Mouse (Mus musculus) midbrain, embryonic 14.5 days (tissue): Measurements from ENCODE around the gene Strc. TPM values are rescaled to one million over a fixed set of nuclear protein-coding genes. Genes with fewer than 3 reads are reported as not detected.

Source experiments
- ATAC-seq: fragments of 200-750 bp; cut with Nextera tagmentation; 2 replicates; pipeline ENCODE4 v1.8.0; 2017; ENCODE audit warnings: moderate number of reproducible peaks, moderate library complexity; ENCODE audit not compliant: low FRiP score, low TSS enrichment
- DNase-seq: peaks from one replicate; pipeline ENCODE4 v3.0.0-alpha.2; 2015
- H3K27ac ChIP-seq: fragments of 300-500 bp; sonication (generic); replicated peaks from 2 replicates; pipeline ENCODE4 v1.5.1; 2014; ENCODE audit warnings: mild to moderate bottlenecking, low read depth, low read length, moderate library complexity
- H3K27me3 ChIP-seq: fragments of 300-500 bp; sonication (generic); 2 replicates; pipeline ENCODE4 v1.6.1; 2014; ENCODE audit warnings: low read length, control low read depth, mixed read lengths; ENCODE audit not compliant: control insufficient read depth, insufficient read depth
- H3K36me3 ChIP-seq: fragments of 300-500 bp; sonication (generic); 2 replicates; pipeline ENCODE4 v1.6.1; 2014; ENCODE audit warnings: low read length, control low read depth; ENCODE audit not compliant: control insufficient read depth, insufficient read depth
- H3K4me1 ChIP-seq: fragments of 300-500 bp; sonication (generic); 2 replicates; pipeline ENCODE4 v1.6.1; 2014; ENCODE audit warnings: mild to moderate bottlenecking, antibody characterized with exemption, low read length, control low read depth; ENCODE audit not compliant: control insufficient read depth, insufficient read depth
- H3K4me2 ChIP-seq: fragments of 300-500 bp; sonication (generic); 2 replicates; pipeline ENCODE4 v1.6.1; 2014; ENCODE audit warnings: mild to moderate bottlenecking, low read length, moderate library complexity
- H3K4me3 ChIP-seq: fragments of 300-500 bp; sonication (generic); replicated peaks from 2 replicates; pipeline ENCODE4 v1.5.1; 2014; ENCODE audit warnings: low read depth, low read length
- H3K9ac ChIP-seq: fragments of 300-500 bp; sonication (generic); replicated peaks from 2 replicates; pipeline ENCODE4 v1.6.1; 2014; ENCODE audit warnings: mild to moderate bottlenecking, low read length, moderate library complexity
- H3K9me3 ChIP-seq: fragments of 300-500 bp; sonication (generic); 2 replicates; pipeline ENCODE4 v1.6.1; 2016; ENCODE audit warnings: low read length, control low read depth, mixed read lengths; ENCODE audit not compliant: control insufficient read depth
- WGBS: fragments of 180-500 bp; shearing (Covaris S2); extraction: QIAGEN DNeasy Blood & Tissue Kit; methylation state at CpG from one replicate; pipeline ENCODE4 v1.1.7; 2014; 5-methylcytosine and 5-hydroxymethylcytosine counted together
- polyA plus RNA-seq: library from polyadenylated mRNA; unstranded; fragments of >200 nt; fragmentation: Nextera tagmentation; extraction: Ambion mirVana; gene quantifications from 2 replicates; pipeline ENCODE4 v1.2.1, GENCODE M21; 2014

Strc gene
- polyA plus RNA-seq, 1 experiment from 2014 or later, result not detected

GRCm38 (mm10) chr2:121413387-121414042, 26.5 kb upstream of the Strc start, which contains the start of the genes Pdia3 and Catsper2:
Gene Pdia3, plus strand, starts transcription at chr2:121413775.
Gene Catsper2, minus strand, starts transcription at chr2:121413792.
- DNase-seq (peak; percentile 98), ATAC-seq (peak; percentile 99)
- Histone ChIP-seq H3K4me3 (peak within 1 kb of the TSS; percentile 99), H3K4me2 (peak within 1 kb of the TSS; percentile 75), H3K9ac (peak within 1 kb of the TSS; percentile 96), H3K27me3 (no peaks in the 10 kb centered on the region), H3K36me3 (peaks cover 19% of the 10 kb centered on the region), H3K27ac (peak within 1 kb of the TSS; percentile 97), H3K9me3 (no peaks in the 10 kb centered on the region), H3K4me1 (peaks cover 20% of the 10 kb centered on the region)
- under 1% methylated on average over 68 of the region's 68 CpGs for WGBS

- Histone ChIP-seq H3K36me3 (peaks cover 13% of the 10 kb centered on the region), H3K4me1 (peaks cover 20% of the 10 kb centered on the region), H3K9me3 (no peaks in the 10 kb centered on the region), H3K4me2 (peak overlapping the region; percentile 75), H3K9ac (peak overlapping the region; percentile 96), H3K4me3 (peak overlapping the region; percentile 99), H3K27me3 (no peaks in the 10 kb centered on the region), H3K27ac (peak overlapping the region; percentile 97)
- 16% methylated on average over 4 of the region's 4 CpGs for WGBS
- peak; percentile 59 for DNase-seq
- peak; percentile 12 for ATAC-seq
Observed at GRCm38 (mm10) chr2:121412843-121413386, 25.9 kb upstream of the Strc start.

GRCm38 (mm10) chr2:121408160-121408559, 21.2 kb upstream of the Strc start:
- Histone ChIP-seq H3K9me3 (no peaks in the 10 kb centered on the region), H3K4me2 (no peak overlapping the region), H3K36me3 (0 out of 2 replicates have a peak, but pooled peaks cover 2% of the 10 kb centered on the region), H3K27me3 (no peaks in the 10 kb centered on the region), H3K4me1 (no peaks in the 10 kb centered on the region), H3K27ac (no peak overlapping the region), H3K4me3 (no peak overlapping the region), H3K9ac (no peak overlapping the region)
- ATAC-seq (no peak), DNase-seq (peak; percentile 9)
- WGBS, result 31% methylated on average over 4 of the region's 4 CpGs

GRCm38 (mm10) chr2:121403296-121403695, 16.3 kb upstream of the Strc start:
- no peaks in the 10 kb centered on the region for H3K4me1 ChIP-seq
- H3K4me2 ChIP-seq, result no peak overlapping the region
- no peaks in the 10 kb centered on the region for H3K27me3 ChIP-seq
- no peak for ATAC-seq
- H3K27ac ChIP-seq, result no peak overlapping the region
- no peak for DNase-seq
- no peaks in the 10 kb centered on the region for H3K36me3 ChIP-seq
- no peaks in the 10 kb centered on the region for H3K9me3 ChIP-seq
- no peak overlapping the region for H3K4me3 ChIP-seq
- no peak overlapping the region for H3K9ac ChIP-seq

- no peaks in the 10 kb centered on the region for H3K36me3 ChIP-seq
- no peak for ATAC-seq
- no peak overlapping the region for H3K4me2 ChIP-seq
- H3K4me3 ChIP-seq, result no peak overlapping the region
- H3K27me3 ChIP-seq, result no peaks in the 10 kb centered on the region
- WGBS, result 15% methylated on average over 8 of the region's 8 CpGs
- H3K9me3 ChIP-seq, result no peaks in the 10 kb centered on the region
- no peak overlapping the region for H3K9ac ChIP-seq
- H3K4me1 ChIP-seq, result no peaks in the 10 kb centered on the region
- DNase-seq, result peak; percentile 96
- no peak overlapping the region for H3K27ac ChIP-seq
Observed at GRCm38 (mm10) chr2:121396624-121397023, 9.7 kb upstream of the Strc start.

- WGBS, result 55% methylated on average over 2 of the region's 2 CpGs
Observed at GRCm38 (mm10) chr2:121374766-121375165, 12.2 kb downstream of the Strc start.

GRCm38 (mm10) chr2:121372266-121372665, 14.7 kb downstream of the Strc start:
- Histone ChIP-seq H3K27me3 (no peaks in the 10 kb centered on the region), H3K9me3 (no peaks in the 10 kb centered on the region), H3K27ac (no peak overlapping the region), H3K4me3 (no peak overlapping the region), H3K9ac (no peak overlapping the region), H3K4me2 (no peak overlapping the region), H3K4me1 (no peaks in the 10 kb centered on the region), H3K36me3 (no peaks in the 10 kb centered on the region)
- WGBS, result 84% methylated on average over 3 of the region's 3 CpGs
- no peak for DNase-seq
- ATAC-seq, result no peak

More at GRCm38 (mm10) chr2:121374766-121375165, 12.2 kb downstream of the Strc start:
- Histone ChIP-seq H3K9ac (no peak overlapping the region), H3K9me3 (no peaks in the 10 kb centered on the region), H3K36me3 (no peaks in the 10 kb centered on the region), H3K4me1 (no peaks in the 10 kb centered on the region), H3K27ac (no peak overlapping the region), H3K27me3 (no peaks in the 10 kb centered on the region), H3K4me2 (no peak overlapping the region), H3K4me3 (no peak overlapping the region)
- DNase-seq (no peak), ATAC-seq (no peak)

- Histone ChIP-seq H3K4me1 (no peaks in the 10 kb centered on the region), H3K27me3 (no peaks in the 10 kb centered on the region), H3K9me3 (no peaks in the 10 kb centered on the region), H3K27ac (no peak overlapping the region), H3K4me2 (no peak overlapping the region), H3K9ac (no peak overlapping the region), H3K4me3 (no peak overlapping the region), H3K36me3 (no peaks in the 10 kb centered on the region)
- 86% methylated on average over 5 of the region's 5 CpGs for WGBS
- ATAC-seq (no peak), DNase-seq (no peak)
Observed at GRCm38 (mm10) chr2:121370921-121371320, 16.0 kb downstream of the Strc start.

- Histone ChIP-seq H3K4me3 (no peak overlapping the region), H3K4me2 (no peak overlapping the region), H3K9ac (no peak overlapping the region), H3K27me3 (no peaks in the 10 kb centered on the region), H3K36me3 (no peaks in the 10 kb centered on the region), H3K4me1 (no peaks in the 10 kb centered on the region), H3K9me3 (no peaks in the 10 kb centered on the region), H3K27ac (no peak overlapping the region)
- DNase-seq (peak; percentile 18), ATAC-seq (no peak)
- WGBS, result 82% methylated on average over 2 of the region's 2 CpGs
Observed at GRCm38 (mm10) chr2:121368831-121369230, 18.1 kb downstream of the Strc start.
